Mouse (Mus musculus): ENCODE results near the gene Arhgef3.

DNA sequence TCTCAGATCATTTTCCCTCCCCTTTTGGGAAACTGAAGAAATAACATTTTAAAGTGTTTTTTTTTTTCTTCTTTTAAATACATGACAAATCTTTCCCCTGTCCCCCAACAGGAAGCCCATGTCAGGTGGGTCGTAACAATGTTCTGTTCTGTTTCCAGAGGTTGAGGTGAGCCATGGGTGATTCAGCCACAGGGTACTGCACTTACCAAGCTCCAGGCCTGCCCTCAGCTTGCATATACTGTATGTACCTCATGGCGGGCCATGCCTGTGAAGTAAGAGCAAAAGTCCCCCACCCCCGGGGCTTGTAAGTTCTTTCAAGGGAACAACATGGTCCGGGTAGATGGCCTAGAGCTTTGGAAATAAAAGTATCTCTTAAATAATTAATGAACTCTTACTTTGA is 188.6 kb downstream of the Arhgef3 start:
- TF ChIP-seq CTCF (IDR thresholded peaks at IDR 0.05; ENCODE audit: low read depth) (no peak), EP300 (IDR thresholded peaks at IDR 0.05; ENCODE audit: low read depth) (no peak)
